Mouse (Mus musculus): ENCODE measurements at regions not wholly inside any gene's neighbourhood (a gene's known extent, or its start where the extent isn't known, plus 50 kb on each side); places are given as distances from the start of the nearest gene placed in this dataset.

DNA sequence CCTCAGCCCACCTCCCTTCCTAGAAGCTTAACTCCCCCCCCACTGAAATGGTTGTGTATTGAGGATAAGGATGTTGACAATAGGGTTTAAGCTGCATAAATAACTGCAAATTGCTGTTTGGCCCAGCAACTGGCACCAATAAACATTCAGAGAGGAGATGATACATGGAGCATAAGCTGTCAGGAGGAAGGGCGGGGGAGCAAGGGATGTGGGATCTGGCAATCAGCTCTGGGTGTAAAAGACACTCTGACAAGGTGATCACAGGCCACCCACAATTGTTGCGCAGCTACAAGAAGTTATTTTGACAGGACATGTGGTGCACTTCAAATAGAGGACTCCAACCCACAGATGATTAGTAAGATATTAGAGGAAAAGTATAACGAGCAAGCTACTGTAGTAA, 83.8 kb upstream of the Tbc1d5 start:
- TF ChIP-seq TCF3 (IDR thresholded peaks at IDR 0.05; ENCODE audit: insufficient read length, low read depth) (no peak), TCF12 (IDR thresholded peaks at IDR 0.05; ENCODE audit: insufficient read depth, poor library complexity, severe bottlenecking) (no peak), E2F4 (IDR thresholded peaks at IDR 0.05; ENCODE audit: insufficient read depth) (no peak), USF1 (IDR thresholded peaks at IDR 0.05; ENCODE audit: low read depth) (no peak), SRF (IDR thresholded peaks at IDR 0.05; ENCODE audit: control insufficient read depth, insufficient read length, low read depth) (no peak), REST (IDR thresholded peaks at IDR 0.05; ENCODE audit: insufficient read depth, insufficient read length) (no peak), POLR2A (IDR thresholded peaks at IDR 0.05; ENCODE audit: insufficient read length, low read depth) (no peak), POLR2AphosphoS2 (IDR thresholded peaks at IDR 0.05; ENCODE audit: insufficient read length, low read depth) (no peak), MYOG (IDR thresholded peaks at IDR 0.05; ENCODE audit: control insufficient read depth in 1 of 3, insufficient read depth in 1 of 3, insufficient read length in 2 of 3, low read depth in 2 of 3) (no peak)
